Mouse (Mus musculus) lung, embryonic 15.5 days (tissue): ENCODE results near the gene Meis2. TPM values are rescaled to one million over a fixed set of nuclear protein-coding genes. Genes with fewer than 3 reads are reported as not detected.
A peak's percentile ranks its signal among the peaks of the same experiment; 100 is the strongest.

Experiments used
- ATAC-seq: fragments of 200-750 bp; cut with Nextera tagmentation; 2 replicates; pipeline ENCODE4 v1.8.0; 2017; ENCODE audit warnings: moderate number of reproducible peaks, borderline replicate concordance; ENCODE audit not compliant: low FRiP score, low TSS enrichment; ENCODE audit errors: extremely low read depth
- H3K27ac ChIP-seq: fragments of 300-500 bp; sonication (generic); 2 replicates; pipeline ENCODE4 v1.5.1; 2015; ENCODE audit warnings: moderate library complexity, mild to moderate bottlenecking, inconsistent platforms
- H3K27me3 ChIP-seq: fragments of 300-500 bp; sonication (generic); 2 replicates; pipeline ENCODE4 v1.6.1; 2015; ENCODE audit warnings: inconsistent platforms
- H3K36me3 ChIP-seq: fragments of 300-500 bp; sonication (generic); 2 replicates; pipeline ENCODE4 v1.6.1; 2015; ENCODE audit warnings: inconsistent platforms
- H3K4me1 ChIP-seq: fragments of 300-500 bp; sonication (generic); 2 replicates; pipeline ENCODE4 v1.6.1; 2015; ENCODE audit warnings: inconsistent platforms
- H3K4me2 ChIP-seq: fragments of 300-500 bp; sonication (generic); 2 replicates; pipeline ENCODE4 v1.6.1; 2015; ENCODE audit warnings: inconsistent platforms, mild to moderate bottlenecking, moderate library complexity
- H3K4me3 ChIP-seq: fragments of 300-500 bp; sonication (generic); 2 replicates; pipeline ENCODE4 v1.5.1; 2015; ENCODE audit warnings: mild to moderate bottlenecking, inconsistent platforms
- H3K9ac ChIP-seq: fragments of 300-500 bp; sonication (generic); 2 replicates; pipeline ENCODE4 v1.6.1; 2015; ENCODE audit warnings: inconsistent platforms
- H3K9me3 ChIP-seq: fragments of 300-500 bp; sonication (generic); 2 replicates; pipeline ENCODE4 v1.6.1; 2016; ENCODE audit warnings: inconsistent platforms
- WGBS: fragments of 180-500 bp; shearing (Covaris S2); methylation state at CpG from one replicate; pipeline ENCODE4 v1.1.7; 2015; 5-methylcytosine and 5-hydroxymethylcytosine counted together
- polyA plus RNA-seq: library from polyadenylated mRNA; unstranded; fragments of >200 nt; fragmentation: Nextera tagmentation; extraction: Ambion mirVana; gene quantifications from 2 replicates; pipeline ENCODE4 v1.2.1, GENCODE M21; 2015

The Meis2 gene
- polyA plus RNA-seq, 1 experiment from 2014 or later, result 24.4 TPM

DNA sequence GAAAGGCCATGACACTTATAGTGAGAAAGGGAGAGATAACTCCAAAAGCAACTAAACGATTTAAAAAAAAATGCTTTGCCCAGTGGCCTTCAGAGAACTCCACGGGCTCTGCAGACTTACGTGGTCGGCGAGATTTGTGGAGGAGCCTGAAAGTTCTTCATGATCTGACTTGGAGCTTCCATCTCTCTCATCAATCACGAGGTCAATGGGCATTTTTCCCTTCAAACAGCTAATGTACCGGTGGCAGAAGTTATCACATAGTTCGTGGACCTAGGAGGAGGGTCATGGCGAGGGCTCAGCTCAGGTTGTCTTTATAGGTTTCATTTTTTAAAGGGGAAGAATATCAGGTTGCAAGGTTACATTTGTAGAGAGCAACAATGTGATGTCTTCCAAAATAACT, 7.1 kb downstream of the Meis2 start:
- Histone ChIP-seq H3K9me3 (no peaks in the 10 kb centered on the region), H3K4me3 (no peak overlapping the region), H3K27ac (no peak overlapping the region), H3K4me1 (peaks cover 27% of the 10 kb centered on the region), H3K27me3 (peaks cover 15% of the 10 kb centered on the region), H3K9ac (no peak overlapping the region), H3K36me3 (no peaks in the 10 kb centered on the region; the same call in 1 of the 2 replicates), H3K4me2 (peak overlapping the region; percentile 31; the same call in 1 of the 2 replicates)
- WGBS, result 62% methylated on average over 9 of the region's 9 CpGs
- ATAC-seq, result no peak

DNA sequence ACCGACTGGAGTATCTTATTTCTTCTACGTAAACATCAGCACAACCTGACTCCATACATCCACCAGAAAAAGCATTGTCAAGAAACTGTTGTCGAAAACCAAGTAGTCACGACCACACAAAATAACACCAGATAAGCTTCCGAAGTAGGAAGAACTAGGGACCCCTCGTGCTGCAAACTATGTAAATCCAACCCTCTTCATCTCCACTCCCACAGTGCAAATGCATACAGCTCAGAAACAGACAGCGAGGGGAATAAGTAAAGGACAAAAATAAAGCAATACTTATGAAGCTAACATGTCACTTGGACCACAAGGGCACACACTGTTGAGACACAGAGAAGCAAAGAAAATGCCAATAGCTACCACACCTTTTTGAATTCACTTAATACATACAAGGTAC, 8.8 kb downstream of the Meis2 start:
- ATAC-seq, result no peak
- WGBS, result 66% methylated on average over 7 of the region's 7 CpGs
- no peak overlapping the region for H3K9ac ChIP-seq
- no peaks in the 10 kb centered on the region for H3K9me3 ChIP-seq
- no peak overlapping the region for H3K4me3 ChIP-seq
- H3K4me2 ChIP-seq, result peak overlapping the region; percentile 31
- peaks cover 15% of the 10 kb centered on the region for H3K27me3 ChIP-seq
- H3K36me3 ChIP-seq, result no peaks in the 10 kb centered on the region; the same call in 1 of the 2 replicates
- H3K27ac ChIP-seq, result no peak overlapping the region
- H3K4me1 ChIP-seq, result peaks cover 26% of the 10 kb centered on the region

DNA sequence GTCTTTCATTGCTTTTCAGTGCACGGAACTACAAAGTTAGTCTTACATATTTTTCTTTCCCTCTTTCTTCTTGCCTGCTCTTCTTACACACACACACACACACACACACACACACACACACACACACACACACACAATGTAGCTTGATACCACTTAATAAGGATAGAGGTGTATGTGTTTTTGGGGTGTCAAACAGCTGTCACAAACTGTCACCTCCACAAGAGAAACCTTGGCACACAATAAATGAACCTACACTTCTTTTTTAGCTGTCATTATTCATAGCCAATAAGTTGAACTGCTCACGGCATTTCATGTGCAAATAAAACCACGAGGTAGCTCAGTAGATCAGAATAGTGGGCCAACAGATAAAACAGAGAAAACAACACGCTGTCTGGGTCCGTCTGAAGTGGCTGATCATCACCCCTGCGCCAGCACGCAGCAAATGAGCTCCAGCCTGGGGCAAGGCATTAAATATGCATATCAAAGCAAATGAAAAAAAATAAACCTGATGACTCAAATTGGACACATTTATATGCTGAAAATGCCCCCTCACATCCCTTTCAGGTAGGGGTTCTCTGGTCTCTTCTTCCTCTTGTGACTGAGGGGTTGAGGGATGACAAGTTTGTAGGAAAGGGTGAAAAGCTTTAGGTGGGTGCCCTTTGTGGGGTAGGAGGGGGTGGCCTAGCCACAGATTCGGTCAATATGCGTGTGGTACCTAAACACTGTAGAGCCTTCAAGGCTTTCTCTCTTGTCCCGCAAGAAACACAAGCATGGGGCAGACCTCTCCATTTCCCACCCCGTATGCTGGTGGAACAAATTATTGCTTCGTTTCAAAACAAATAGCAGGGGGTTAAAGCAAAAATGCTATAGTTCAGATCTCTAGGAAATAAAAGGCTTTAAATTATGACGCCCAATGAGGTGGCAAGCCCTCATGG, 9.7 kb downstream of the Meis2 start:
- no peaks in the 10 kb centered on the region; the same call in 1 of the 2 replicates for H3K36me3 ChIP-seq
- ATAC-seq, result no peak
- H3K4me1 ChIP-seq, result peaks cover 18% of the 10 kb centered on the region
- 61% methylated on average over 13 of the region's 13 CpGs for WGBS
- peak overlapping the region; percentile 7; the same call in 1 of the 2 replicates for H3K4me2 ChIP-seq
- H3K27ac ChIP-seq, result no peak overlapping the region
- H3K4me3 ChIP-seq, result no peak overlapping the region
- no peaks in the 10 kb centered on the region for H3K9me3 ChIP-seq
- H3K9ac ChIP-seq, result no peak overlapping the region
- H3K27me3 ChIP-seq, result peaks cover 15% of the 10 kb centered on the region

DNA sequence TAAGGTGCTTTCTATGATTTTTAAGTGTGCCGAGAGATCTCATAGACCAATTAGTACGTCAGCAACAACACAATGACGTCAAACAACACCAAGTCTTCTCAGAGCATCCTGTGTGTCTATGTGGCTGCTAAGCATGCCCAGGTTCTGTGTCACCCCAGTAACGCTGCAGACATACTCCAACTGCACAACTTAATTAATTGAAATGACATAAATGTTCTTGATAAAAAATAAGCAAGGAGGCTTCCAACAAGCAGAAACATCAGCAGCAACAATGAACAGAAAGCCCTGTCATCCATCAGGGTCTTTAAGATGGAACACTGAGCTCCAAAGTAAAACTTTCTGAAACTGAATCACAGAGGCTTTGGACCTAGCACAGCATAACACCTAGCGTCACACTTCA, 11.7 kb downstream of the Meis2 start:
- ATAC-seq, result no peak
- Histone ChIP-seq H3K27me3 (peaks cover 8% of the 10 kb centered on the region), H3K9ac (no peak overlapping the region), H3K4me3 (no peak overlapping the region), H3K9me3 (no peaks in the 10 kb centered on the region), H3K4me2 (no peak overlapping the region), H3K27ac (no peak overlapping the region), H3K4me1 (0 out of 2 replicates have a peak, but pooled peaks cover 7% of the 10 kb centered on the region), H3K36me3 (no peaks in the 10 kb centered on the region; the same call in 1 of the 2 replicates)
- 68% methylated on average over 5 of the region's 5 CpGs for WGBS

DNA sequence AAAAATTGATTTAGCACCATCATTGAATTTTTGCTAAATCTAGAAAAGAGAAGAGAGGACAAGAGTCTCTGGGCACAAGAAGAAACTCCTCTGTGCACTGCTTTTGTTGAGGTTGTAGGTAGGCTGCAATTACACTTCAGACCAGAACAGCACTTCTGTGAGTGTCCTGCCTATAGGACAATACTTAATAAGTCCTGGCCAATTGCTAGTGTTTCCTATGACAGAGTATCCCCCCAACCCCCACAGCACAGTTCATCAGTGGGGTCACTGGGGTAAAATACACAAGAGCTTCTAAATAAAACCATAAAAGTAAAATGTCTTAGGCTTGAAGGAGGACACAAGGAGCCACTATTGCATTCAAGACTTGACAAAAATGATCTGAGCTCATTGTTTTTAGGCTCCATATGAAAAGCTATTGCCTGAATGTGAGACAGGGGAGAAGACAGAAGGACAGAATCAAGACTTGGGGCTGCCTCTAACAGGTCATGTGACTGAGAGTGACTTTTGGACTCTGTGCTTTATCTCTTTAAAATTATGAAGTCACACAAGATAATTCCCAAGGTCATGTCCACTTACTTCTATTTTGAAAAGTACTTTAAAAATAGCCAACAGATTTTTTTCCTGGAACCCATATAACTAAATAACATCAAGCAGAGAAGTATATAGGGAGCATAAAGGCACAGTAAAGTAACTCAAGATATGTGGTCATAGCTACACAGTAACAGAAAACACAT, 12.8 kb downstream of the Meis2 start:
- Histone ChIP-seq H3K9ac (no peak overlapping the region), H3K27ac (no peak overlapping the region), H3K4me3 (no peak overlapping the region), H3K27me3 (peaks cover 4% of the 10 kb centered on the region), H3K36me3 (no peaks in the 10 kb centered on the region; the same call in 1 of the 2 replicates), H3K9me3 (no peaks in the 10 kb centered on the region), H3K4me1 (0 out of 2 replicates have a peak, but pooled peaks cover 8% of the 10 kb centered on the region), H3K4me2 (no peak overlapping the region)
- no peak for ATAC-seq

DNA sequence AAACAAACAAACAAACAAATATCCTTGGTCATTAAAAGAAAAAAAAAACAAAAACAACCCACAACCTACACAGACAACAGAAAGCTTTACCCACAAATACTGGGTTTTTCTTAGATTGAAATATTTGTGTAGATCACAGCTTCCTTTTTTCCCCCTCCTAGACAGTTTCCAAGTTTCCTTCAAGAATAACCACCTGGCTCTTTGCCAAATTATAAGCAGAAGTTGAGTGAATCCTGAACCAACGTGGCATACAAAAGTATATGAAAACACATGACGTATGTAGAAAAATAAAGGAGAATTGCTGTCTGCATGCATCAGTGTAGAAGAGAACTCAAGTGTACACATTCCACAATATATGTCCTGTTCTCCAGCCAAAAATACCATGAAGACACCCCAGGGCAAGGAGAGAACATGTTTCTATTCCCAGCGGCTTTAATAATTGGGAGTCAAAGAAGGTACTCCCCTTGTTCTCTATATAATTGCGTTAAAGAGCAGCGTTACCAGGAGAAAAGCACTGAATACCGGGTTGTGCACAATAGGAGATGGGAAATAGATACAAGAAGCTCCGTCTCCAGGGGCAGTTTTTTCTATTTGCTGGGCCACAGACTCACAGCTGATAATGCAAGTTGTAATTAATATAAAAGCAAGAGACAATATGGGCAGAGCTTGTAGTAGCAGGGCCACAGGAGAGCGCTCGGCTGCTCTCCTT, 13.6 kb downstream of the Meis2 start:
- no peak for ATAC-seq
- H3K4me2 ChIP-seq, result no peak overlapping the region
- 68% methylated on average over 9 of the region's 9 CpGs for WGBS

DNA sequence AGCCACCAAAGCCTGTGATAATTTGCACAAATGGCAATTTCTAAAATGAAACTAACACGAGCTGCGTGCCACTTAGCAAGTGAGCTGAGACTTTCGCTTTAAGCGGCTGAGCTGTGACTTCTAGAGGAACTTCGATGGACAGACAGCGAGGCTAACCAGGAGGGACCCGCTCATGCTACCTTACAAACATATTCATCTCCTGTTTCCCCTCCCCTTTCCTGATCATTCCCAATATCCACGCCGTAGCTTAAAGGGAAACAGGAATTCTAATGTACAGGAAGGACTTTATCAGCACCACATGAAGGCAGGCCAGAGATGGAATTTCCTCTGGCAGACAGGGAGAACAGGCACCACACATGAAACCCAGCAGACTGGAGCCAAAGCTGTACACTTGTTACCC, 15.9 kb downstream of the Meis2 start:
- Histone ChIP-seq H3K27ac (no peak overlapping the region), H3K4me1 (0 out of 2 replicates have a peak, but pooled peaks cover 13% of the 10 kb centered on the region), H3K27me3 (no peaks in the 10 kb centered on the region), H3K9me3 (no peaks in the 10 kb centered on the region), H3K9ac (no peak overlapping the region), H3K36me3 (0 out of 2 replicates have a peak, but pooled peaks cover 4% of the 10 kb centered on the region), H3K4me2 (peak overlapping the region; percentile 26), H3K4me3 (no peak overlapping the region)
- 65% methylated on average over 9 of the region's 9 CpGs for WGBS
- ATAC-seq, result no peak

More for the DNA sequence above, 13.6 kb downstream of the Meis2 start:
- Histone ChIP-seq H3K4me3 (no peak overlapping the region), H3K9ac (no peak overlapping the region), H3K36me3 (peaks cover 4% of the 10 kb centered on the region; the same call in 1 of the 2 replicates), H3K27ac (no peak overlapping the region), H3K4me1 (0 out of 2 replicates have a peak, but pooled peaks cover 8% of the 10 kb centered on the region), H3K27me3 (peaks cover 3% of the 10 kb centered on the region; the same call in 1 of the 2 replicates), H3K9me3 (no peaks in the 10 kb centered on the region)

DNA sequence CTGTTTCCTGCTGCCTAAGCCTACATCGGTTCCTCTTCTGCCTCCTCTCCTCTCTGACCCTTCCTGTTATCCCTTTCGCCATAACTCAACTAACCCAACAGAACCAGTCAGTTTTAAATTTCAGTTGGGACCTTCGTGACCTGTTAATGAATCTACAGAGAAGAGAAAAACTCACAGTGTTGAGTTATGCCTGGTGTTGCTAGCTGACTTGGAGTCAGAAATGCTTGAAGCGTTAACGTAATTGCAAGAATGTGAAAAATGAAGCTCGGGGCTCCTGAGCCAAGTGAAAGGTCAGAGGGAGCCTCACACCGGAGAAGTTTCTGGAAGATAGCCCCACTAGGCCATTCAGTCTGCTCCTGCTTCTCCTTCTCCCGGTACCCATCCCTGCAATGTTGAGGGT, 18.3 kb downstream of the Meis2 start:
- Histone ChIP-seq H3K9me3 (no peaks in the 10 kb centered on the region), H3K4me3 (no peak overlapping the region), H3K4me2 (no peak overlapping the region), H3K36me3 (0 out of 2 replicates have a peak, but pooled peaks cover 4% of the 10 kb centered on the region), H3K27ac (no peak overlapping the region), H3K4me1 (0 out of 2 replicates have a peak, but pooled peaks cover 10% of the 10 kb centered on the region), H3K27me3 (no peaks in the 10 kb centered on the region), H3K9ac (no peak overlapping the region)
- no peak for ATAC-seq
- WGBS, result 45% methylated on average over 8 of the region's 8 CpGs

DNA sequence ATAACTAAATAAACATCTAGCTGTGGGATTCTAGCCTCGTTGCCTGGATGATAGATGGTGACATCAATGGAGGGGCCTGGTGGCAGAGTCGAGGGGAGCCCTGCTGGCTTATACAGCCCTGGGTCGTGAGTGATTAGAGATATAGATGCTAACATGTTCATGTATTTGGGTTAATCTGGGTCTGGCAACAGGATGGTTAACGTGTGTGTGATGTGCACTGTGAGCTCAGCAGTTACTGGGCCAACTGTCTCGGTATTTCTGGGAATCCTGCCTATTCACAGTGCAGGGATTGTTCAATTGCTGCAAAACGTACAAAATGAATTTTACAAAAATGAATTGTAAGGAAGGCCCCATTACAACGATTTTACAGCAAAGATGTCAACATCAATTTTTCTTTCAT, 20.6 kb downstream of the Meis2 start:
- no peak for ATAC-seq

DNA sequence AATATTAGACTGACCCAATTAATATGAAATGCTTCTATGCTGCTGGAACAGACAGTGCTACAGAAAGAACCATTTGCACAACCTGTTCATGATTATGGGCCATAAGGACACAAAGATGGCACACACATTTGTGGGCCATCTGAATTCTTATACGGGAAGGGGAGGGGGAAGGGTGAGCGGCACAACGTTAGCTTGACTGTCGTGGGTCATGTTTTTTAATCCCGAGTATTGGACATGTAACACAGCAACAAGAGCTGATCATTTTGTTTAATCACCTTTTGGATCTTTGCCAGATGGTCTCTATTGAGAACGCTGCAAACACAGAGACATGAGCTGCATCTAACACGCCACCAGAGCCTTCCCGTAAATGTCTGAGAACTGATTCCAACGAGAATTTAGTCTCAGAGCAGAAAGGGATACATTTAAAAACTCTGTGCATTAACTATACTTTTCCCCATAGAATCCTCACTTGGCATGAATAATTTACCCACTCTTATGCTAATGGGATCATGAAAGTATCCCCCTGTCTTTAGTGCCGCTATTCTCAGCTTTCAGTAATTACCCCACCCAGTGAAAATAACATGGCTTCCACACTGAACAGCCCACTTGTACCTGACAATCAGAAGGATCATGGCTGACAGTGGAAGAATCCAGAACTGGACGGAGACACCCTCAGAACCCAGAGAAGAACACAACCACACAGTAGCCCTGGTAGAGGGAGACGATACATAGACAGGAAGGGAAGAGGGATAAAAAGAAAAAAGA, 22.5 kb downstream of the Meis2 start:
- Histone ChIP-seq H3K9me3 (no peaks in the 10 kb centered on the region), H3K27ac (no peak overlapping the region), H3K36me3 (0 out of 2 replicates have a peak, but pooled peaks cover 7% of the 10 kb centered on the region), H3K4me3 (no peak overlapping the region), H3K4me2 (no peak overlapping the region), H3K27me3 (no peaks in the 10 kb centered on the region), H3K9ac (no peak overlapping the region), H3K4me1 (0 out of 2 replicates have a peak, but pooled peaks cover 5% of the 10 kb centered on the region)
- 82% methylated on average over 12 of the region's 12 CpGs for WGBS
- no peak for ATAC-seq

More for the DNA sequence above, 20.6 kb downstream of the Meis2 start:
- H3K9me3 ChIP-seq, result no peaks in the 10 kb centered on the region
- H3K9ac ChIP-seq, result no peak overlapping the region
- WGBS, result 33% methylated on average over 7 of the region's 7 CpGs
- H3K27me3 ChIP-seq, result no peaks in the 10 kb centered on the region
- H3K27ac ChIP-seq, result no peak overlapping the region
- H3K4me2 ChIP-seq, result no peak overlapping the region
- H3K36me3 ChIP-seq, result 0 out of 2 replicates have a peak, but pooled peaks cover 7% of the 10 kb centered on the region
- 0 out of 2 replicates have a peak, but pooled peaks cover 7% of the 10 kb centered on the region for H3K4me1 ChIP-seq
- H3K4me3 ChIP-seq, result no peak overlapping the region
